Mouse (Mus musculus): ENCODE results near the gene Sema3a.

Sema3a gene

DNA sequence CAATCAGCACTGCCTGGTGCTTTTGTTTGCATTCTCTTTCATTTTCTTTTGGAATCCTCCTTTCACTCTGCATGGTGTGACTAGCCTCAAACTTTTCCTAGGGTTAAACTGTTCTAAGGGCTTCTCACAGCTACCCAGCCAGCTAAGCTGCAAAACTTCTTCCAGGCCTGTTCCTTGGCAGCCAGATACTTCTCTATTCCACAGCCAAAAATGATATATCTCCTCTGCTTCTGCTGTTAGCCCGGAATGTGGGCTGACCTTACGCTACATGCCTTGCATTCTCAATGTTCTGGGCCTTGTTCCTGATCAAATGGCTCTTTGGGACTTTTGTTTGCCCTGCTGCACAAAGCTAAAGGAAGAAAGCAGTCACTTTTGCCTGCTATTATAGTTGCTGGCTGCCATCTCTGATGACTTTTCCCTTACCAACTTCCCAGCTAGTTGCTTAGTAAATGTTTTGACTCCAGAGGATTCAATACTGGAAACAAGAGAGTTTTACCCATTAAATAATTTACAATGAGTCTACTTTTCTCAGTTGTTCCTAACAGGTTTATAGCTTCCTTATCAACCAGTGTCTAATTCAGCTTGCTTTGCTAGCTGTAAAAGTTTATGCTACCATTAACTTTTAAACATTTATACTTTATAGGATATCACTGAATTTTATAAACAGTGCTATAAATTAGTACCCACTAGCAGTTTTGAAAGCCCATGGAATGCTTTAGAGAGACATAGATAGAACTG lies 422.4 kb downstream of the Sema3a start:
- no peak for TF ChIP-seq GATA4 (IDR thresholded peaks at IDR 0.05; ENCODE audit: insufficient replicate concordance, low read length)

DNA sequence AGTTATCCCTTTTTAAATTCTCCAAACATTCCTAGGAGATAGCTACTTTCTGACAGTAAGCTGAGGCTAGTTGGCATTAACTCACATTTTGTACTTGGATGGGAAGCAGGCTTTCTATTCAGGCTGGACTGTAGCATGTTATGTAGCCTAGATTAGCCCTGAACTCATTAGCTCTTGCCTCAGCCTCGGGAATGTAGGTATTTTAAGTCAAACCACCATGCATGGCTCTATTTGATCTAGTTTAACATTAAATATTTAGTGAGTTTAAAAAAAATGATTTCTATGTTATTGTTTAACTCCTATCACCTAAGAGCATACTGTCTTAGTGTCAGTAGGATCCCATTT lies 423.0 kb downstream of the Sema3a start:
- TF ChIP-seq GATA4 (IDR thresholded peaks at IDR 0.05; ENCODE audit: insufficient replicate concordance, low read length), result no peak

DNA sequence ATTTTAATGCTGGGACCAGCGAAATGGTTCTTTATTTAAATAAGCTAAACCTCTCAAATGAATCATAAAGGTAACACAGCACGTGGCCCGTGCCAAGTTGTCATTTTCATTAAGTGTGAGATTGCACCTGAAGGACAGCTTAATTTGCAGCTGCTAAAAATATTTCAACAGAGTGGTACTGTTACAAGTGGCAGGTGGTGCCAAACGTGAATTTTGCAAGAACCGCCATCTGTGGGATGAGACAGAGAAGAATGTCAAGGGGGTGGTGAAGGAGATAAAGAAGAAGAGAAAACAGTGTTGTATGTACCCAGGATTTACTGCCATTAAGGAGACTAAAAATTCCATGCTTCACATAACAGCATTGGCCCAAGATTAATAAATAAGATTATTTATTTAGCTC lies 423.9 kb downstream of the Sema3a start:
- no peak for TF ChIP-seq GATA4 (IDR thresholded peaks at IDR 0.05; ENCODE audit: insufficient replicate concordance, low read length)

DNA sequence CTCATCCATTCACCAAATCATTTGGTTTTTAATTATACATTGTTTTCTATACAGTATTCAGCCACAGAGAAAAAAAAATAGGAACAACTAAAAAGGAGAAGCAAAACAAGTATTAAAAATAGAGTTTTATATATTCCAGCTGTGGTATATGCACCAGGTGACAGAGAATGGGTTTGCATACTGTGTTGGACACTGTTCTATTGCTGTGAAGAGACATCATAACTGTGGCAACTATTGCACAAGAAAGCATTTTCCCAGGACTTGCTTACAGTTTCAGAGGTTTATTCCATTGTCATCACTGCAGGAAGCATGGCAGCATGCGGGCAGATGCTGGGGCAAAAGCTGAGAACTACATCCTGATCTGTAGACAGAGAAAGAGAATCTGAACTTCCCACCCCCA lies 425.7 kb downstream of the Sema3a start:
- no peak for TF ChIP-seq GATA4 (IDR thresholded peaks at IDR 0.05; ENCODE audit: insufficient replicate concordance, low read length)

DNA sequence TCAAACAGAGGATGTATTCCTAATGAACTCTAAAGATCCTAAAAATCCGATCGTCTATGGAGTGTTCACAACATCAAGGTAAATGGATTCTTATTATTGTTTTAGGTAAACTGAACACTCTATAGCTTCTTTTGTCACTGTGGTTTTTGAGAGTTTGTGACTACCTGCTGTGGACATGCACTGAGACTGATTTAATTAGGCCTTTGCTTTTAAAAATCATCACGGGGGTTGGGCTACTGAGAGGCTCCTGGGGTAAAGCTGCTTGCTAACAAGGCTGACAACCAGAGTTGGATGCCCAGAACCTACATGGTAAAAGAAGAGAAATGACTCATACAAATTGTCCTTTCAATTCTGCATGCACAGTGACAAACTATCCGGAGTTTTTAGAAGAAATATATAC lies 432.0 kb downstream of the Sema3a start:
- no peak for TF ChIP-seq GATA4 (IDR thresholded peaks at IDR 0.05; ENCODE audit: insufficient replicate concordance, low read length)

DNA sequence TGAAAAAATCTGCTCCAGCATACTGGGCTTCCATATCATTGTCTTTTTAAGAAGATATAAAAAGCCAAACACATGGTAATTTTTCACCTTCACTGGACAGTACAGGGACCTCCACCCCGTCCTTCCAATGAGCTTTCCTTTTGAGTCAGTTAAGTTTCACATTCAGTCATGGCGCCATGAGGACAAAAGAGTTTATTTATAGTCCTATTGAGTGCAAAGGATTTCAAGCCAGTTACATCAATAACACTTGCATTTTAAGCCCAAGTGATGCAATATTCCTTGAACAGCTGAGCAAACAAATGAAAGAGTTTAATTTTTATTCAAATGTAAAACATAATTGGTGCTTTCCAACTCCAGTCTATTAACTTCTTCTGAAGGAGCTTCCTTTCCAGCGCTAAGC lies 448.7 kb downstream of the Sema3a start:
- no peak for TF ChIP-seq GATA4 (IDR thresholded peaks at IDR 0.05; ENCODE audit: insufficient replicate concordance, low read length)

DNA sequence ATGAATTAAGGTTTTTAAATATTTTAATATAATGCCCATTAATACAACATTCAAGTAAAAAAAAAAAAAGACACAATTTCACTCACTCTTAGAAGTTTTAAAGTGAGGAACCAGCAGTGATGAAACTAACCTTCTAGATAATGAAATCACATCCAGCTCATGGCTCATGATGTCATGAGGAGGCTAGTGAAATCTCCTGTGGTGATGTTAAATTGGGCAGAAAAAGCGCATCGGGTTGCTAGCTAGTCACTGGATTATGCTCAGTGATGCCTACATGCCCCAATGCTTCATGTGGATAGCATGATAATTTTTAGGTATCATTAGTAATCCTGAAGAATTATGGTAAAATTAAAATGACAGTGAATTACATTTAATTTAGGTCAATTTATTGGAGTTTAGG lies 453.9 kb downstream of the Sema3a start:
- TF ChIP-seq GATA4 (IDR thresholded peaks at IDR 0.05; ENCODE audit: insufficient replicate concordance, low read length), result no peak

DNA sequence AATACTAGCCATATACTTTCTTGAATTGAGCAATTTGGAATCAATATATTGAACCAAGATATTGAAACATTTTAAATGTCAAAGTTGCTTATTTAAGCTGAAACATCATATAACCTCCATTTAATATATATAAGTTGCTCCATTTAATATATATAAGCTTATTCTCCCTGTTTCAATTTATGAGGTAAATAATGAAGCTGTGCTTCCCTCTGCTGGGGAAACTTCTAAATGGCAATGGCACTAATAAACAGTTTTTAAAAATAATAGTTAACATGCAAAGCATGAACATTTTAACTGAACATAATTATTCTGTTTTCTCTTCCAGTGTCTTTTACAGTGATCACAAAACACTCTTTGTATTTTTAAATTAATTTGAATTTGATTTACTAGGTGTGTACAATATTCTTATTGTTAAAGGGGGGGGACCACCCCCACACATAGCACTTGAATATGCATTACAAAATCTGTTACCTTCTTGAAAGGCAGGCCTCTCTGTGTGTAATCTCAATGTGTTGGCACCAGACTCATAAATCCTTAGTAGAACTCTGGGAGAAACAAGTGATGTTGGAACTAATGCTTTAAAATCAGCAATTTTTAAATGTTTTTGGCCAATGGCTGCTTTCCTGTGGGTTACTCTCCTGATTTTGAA lies 460.5 kb downstream of the Sema3a start:
- TF ChIP-seq GATA4 (IDR thresholded peaks at IDR 0.05; ENCODE audit: insufficient replicate concordance, low read length), result no peak

DNA sequence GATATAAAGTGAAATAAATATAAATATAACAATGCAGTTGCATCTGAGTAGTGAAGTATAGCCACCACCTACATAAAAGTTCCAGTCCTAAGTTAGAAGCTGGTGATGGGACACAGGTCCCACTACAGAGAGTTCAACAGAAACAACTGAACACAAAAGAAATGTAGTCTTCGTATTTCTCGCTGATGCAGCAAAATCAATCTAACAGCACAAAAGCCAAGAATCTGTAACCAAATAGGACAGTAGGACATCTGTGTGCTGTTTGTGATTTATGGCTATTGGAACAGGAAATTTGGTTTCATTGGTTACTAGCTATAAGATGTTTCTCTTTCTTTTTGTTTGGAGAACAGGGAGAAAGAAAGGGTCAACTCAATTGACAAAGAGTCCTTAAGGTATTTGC lies 469.2 kb downstream of the Sema3a start:
- TF ChIP-seq GATA4 (IDR thresholded peaks at IDR 0.05; ENCODE audit: insufficient replicate concordance, low read length), result no peak

DNA sequence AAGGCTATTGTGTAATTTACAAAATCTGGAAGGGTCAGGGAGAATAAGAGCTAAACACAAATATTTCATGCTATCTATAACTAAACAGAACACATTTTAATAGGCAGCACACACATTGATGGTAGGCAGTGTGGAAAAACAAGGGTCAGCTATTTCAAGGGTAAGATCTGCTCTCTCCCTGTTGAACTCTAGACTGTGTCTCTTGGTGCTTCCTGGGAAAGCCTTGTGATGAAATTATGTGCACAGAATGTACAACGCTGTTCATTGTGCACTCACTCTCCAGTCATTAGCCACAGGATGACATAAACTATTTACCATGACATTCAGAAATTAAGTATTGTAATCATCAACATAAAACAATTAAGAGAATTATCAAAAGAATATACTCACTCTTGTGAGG lies 486.4 kb downstream of the Sema3a start:
- TF ChIP-seq GATA4 (IDR thresholded peaks at IDR 0.05; ENCODE audit: insufficient replicate concordance, low read length), result no peak

DNA sequence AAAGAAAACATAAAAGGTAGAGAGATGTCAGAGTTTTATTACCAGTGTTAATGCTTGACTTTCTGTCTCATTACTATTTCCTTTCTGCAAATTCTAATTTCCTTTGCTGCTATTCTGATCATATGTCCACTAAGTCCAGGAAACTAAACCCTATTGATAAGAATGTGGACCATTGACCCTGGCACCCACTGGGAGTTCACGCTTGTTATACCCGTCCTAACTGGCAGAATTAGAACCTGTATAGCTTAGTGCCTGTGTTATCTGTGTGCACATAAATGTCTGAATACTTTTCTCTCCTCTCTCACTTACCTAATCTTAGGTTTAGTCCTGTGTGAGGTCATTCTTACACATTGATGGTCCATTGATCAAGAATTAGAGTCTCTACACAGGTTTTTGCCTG lies 486.9 kb downstream of the Sema3a start:
- no peak for TF ChIP-seq GATA4 (IDR thresholded peaks at IDR 0.05; ENCODE audit: insufficient replicate concordance, low read length)

DNA sequence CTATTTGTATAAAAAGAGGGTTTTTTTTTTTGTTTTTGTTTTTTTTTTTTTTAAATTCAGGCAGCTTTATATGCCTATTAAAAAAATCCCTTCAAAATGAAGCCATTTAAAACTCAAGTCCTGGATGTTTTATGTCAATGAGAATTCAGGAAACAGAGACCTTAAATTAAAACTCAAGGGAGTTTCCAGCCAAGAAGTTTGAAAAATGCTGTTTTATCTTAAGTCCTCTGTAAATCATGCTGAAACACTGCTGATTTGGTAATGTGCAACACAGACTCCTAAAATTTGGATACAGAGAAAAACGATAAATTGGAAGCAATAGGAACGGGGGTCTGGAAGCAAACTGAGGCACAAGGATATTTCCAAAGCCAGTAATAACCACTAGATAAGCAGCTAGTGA lies 490.7 kb downstream of the Sema3a start:
- no peak for TF ChIP-seq GATA4 (IDR thresholded peaks at IDR 0.05; ENCODE audit: insufficient replicate concordance, low read length)

DNA sequence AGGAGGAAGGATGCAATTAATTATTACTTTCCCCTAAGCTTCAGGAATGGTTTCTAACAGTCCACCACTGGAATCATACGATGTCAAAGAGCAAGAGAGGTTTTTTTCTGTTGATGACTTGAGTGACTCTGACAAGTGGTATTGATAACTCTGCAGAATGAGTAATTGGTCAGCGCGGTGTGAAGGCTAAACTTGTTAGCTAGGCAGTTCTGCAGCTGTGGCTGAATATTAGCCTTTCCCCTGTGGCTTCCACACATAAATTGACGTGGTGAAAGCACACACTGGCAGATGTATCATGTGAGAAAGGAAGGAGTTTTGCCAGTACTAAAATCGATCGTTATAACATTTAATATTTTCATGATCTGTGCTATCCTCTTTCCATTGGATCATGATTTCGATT lies 497.4 kb downstream of the Sema3a start:
- TF ChIP-seq GATA4 (IDR thresholded peaks at IDR 0.05; ENCODE audit: insufficient replicate concordance, low read length), result no peak

DNA sequence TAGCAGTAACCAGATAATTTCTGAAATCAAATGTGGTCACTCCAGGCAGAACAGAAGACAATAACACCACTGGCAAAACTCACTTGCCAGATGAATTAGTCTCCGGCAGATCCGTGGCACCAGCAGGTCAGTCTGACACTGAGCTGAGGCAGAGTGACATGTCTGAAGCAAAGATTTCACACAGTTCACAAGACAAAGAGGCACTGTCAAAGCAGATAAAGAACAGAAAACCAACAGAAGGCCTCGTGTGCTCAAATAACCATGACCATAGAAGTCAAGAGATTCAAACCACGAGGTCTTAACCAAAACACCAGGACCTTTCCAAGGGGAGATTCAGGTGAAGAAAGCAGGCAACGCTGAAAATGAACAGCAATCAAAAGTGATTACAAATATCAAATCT lies 499.5 kb downstream of the Sema3a start:
- TF ChIP-seq GATA4 (IDR thresholded peaks at IDR 0.05; ENCODE audit: insufficient replicate concordance, low read length), result no peak

DNA sequence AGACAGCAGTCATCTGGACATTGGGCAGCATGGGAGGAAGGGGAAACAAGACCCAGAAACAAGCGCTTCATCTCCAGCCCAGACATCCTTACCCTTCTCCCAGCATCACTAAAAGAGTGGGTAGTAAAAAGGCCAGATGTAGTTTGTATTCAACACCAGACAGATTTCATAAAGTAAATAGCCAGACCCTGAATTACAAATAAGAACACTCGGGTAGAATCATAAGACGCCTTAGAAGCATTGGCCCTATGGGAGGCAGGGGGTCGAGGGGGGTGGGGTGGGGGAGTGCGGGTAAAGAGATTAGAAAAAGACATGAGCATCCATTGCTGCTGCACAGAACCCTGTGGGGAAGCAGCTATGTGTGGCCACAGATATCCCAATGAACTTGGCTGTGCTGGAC lies 500.9 kb downstream of the Sema3a start:
- TF ChIP-seq GATA4 (IDR thresholded peaks at IDR 0.05; ENCODE audit: insufficient replicate concordance, low read length), result no peak

DNA sequence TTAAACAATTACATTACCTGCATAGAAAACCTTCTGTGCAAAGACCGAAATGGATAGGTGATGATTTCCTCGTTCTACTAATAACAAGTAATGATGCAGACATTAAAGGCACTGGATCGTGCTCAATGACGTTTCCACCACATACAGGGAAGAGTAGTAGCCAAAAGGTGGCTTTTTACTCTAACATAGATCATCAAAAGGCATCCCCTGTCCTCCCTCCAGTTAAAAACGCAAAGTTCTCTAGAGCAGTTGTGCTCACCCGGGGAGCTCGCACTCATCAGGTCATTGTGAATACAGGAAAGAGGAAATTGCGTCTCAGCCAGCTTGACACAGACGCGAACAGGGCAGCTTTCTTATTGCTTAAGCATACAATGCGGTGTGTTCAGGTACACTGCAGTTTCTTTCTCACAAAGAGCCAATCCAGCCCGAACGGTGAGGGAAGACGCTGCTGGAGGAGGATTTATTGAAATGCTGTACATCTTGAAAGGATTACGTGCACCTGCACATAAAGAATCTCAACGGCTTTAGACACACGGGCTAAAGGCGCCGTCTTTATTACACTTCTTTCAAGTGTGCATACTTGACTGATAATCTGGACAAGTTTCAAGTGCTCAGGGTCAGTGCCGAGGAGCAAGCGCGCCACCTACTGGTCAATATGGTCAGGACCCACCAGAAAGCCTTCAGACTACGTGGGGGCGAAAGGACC lies 503.5 kb downstream of the Sema3a start:
- no peak for TF ChIP-seq GATA4 (IDR thresholded peaks at IDR 0.05; ENCODE audit: insufficient replicate concordance, low read length)

Data from liver, adult (tissue).